Mouse (Mus musculus) liver, postnatal 0 days (tissue): ENCODE measurements around the gene Gtf2h1.

Experiments used
- CTCF ChIP-seq: sonication (generic); IDR thresholded peaks from 2 replicates; pipeline ENCODE4 v1.5.1; 2016; ENCODE audit warnings: antibody characterized with exemption, low read depth
- EP300 ChIP-seq: IDR thresholded peaks from 2 replicates; pipeline ENCODE4 v1.6.1; 2016; ENCODE audit warnings: antibody characterized with exemption, low read depth, mild to moderate bottlenecking

DNA sequence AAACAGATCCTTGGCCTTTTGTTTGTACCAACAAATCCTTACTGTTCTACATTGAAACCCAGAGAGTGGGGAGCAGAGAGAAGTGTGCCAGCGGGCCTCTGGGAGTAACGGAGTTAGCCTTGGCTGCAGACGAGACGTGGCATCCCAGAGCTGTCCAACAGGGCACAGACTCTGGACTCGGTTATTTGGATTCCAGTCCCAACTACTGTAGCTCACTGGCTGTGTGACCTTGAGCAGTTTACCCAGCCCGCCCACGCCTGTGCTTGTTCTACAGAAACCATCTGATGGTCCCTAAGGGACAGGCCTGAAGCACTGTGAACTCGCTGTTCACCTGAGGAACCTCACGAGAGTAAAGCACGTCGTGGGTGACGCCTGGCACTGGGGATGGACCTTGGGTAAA lies 34.0 kb downstream of the Gtf2h1 start:
- TF ChIP-seq CTCF (no peak), EP300 (peak; percentile 73; the same call in 1 of the 2 replicates)
